Mouse (Mus musculus) spleen, embryonic (tissue): ENCODE measurements around the gene Emp3.

Source experiments
- CTCF ChIA-PET: fragments of 350-600 bp; sonication (Branson Sonifier 250); formaldehyde crosslinking; loops from one replicate; lab custom pipeline; 2022; lab: Charles Lee

The Emp3 gene

GRCm38 (mm10) chr7:45921242-45921621 lies at the start of gene Emp3:
Emp3 (minus strand) TSS chr7:45921404.
- CTCF ChIA-PET = interaction anchor here (0.7 to 1.1 kb wide), 2 partner anchors 43 to 49 kb away, joined by 3 to 4 read pairs; partner anchors contain the start of genes Grin2d and Kdelr1

- CTCF ChIA-PET = no interaction called here
Observed at GRCm38 (mm10) chr7:45956611-45957010, 35.4 kb upstream of the Emp3 start.

DNA sequence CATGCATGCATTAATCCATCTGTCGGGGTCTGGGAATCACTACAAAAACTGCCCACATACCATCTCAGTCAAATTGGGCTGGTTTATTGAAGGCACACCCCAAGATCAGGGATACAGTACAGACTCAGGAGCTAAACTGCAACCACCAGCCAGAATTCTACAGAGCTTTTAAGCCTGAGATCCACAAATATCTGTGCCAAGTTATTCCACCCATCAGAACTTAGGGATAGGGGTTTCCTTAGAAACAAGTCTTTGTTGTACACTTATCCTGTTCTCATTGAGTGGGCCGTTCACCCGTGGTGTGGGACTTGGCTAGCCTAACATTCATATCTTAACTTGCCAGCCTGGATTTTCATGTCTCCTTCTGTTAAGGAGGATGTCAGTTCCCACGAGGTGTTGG lies 27.9 kb upstream of the Emp3 start:
- CTCF ChIA-PET = no interaction called here

DNA sequence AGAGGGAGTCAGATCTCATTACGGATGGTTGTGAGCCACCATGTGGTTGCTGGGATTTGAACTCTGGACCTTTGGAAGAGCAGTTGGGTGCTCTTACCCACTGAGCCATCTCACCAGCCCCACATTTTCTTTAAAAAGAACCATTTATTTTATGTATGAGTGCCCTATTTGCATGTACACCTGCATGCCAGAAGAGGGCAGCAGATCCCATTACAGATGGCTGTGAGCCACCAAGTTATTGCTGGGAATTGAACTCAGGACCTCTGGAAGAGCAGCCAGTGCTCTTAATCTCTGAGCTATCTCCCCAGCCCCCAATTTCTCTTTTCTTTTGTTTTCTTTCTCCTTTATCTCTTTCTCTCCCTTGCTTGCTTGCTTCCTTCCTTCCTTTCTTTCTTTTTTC lies 22.1 kb upstream of the Emp3 start:
- CTCF ChIA-PET = interaction anchor here (0.6 to 0.7 kb wide), 2 partner anchors 387 to 638 kb away, joined by 4 to 6 read pairs; no protein-coding TSS in a partner anchor

DNA sequence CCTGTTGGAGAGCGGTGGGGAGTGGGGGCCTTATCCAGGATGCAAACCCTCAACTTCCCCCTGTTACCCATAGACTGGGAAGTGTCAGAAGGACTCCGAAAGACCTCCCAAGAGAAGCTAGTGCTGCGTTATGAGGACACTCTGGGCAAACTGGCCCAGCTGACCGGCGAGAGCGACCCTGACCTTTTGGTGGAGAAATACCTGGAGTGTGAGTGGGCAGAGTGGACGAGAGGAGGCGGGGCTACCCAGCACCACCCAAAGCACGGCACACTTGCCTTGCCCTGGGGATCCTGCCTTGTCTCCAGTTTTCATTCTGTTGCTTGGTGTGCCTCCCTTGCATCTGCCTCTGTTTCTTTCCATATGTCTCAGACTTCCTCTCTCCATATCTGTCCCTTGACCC lies 20.8 kb upstream of the Emp3 start:
- CTCF ChIA-PET = interaction anchor here (0.5 kb wide), 1 partner anchor 1458 kb away, joined by 15 read pairs; no protein-coding TSS in a partner anchor

GRCm38 (mm10) chr7:45939836-45940235 lies 18.6 kb upstream of the Emp3 start:
- CTCF ChIA-PET = interaction anchor here (0.6 kb wide), 1 partner anchor 80 kb away, joined by 3 read pairs; no protein-coding TSS in a partner anchor

DNA sequence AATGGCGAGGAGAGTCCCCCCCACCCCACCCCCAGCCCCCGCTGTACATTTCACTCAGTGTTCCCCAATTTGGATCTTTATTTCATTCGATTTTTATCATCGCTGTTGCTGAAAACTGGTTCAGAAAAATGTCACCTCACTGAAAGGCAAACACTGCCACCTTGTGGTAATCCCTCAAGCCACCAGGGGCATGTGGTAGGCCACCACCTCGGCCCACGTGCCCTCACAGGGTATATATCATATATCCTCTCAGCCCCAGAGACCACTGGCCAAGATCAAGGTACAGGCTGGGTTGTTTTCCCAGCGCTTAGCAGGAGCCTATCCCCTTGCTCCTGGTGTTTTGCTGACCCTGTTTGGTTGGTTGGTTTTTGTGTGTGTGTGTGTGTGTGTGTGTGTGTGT lies 13.9 kb upstream of the Emp3 start:
- CTCF ChIA-PET = interaction anchor here (0.6 to 1.5 kb wide), 3 partner anchors 182 to 210 kb away, joined by 4 to 6 read pairs (median 4); partner anchors contain the start of gene Spaca4

DNA sequence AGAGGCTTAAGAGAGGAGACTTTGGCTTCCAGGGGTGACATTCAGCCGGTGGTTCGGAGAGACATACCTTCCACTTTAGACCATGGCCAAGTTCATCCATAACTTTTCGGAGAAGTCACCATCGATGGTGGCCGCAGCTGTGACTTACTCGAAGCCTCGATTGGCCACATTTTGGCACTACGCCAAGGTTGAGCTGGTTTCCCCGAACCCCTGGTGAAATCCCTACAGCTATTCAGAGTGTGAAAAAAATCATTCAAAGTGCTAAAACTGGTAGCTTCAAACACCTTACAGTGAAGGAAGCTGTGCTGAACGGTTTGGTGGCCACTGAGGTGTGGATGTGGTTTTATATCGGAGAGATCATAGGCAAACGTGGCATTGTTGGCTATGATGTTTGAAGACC lies 12.6 kb upstream of the Emp3 start:
- CTCF ChIA-PET = interaction anchor here (0.5 to 1.7 kb wide), 3 partner anchors 15 to 181 kb away, joined by 4 to 6 read pairs (median 5); partner anchors contain the start of gene Kdelr1

DNA sequence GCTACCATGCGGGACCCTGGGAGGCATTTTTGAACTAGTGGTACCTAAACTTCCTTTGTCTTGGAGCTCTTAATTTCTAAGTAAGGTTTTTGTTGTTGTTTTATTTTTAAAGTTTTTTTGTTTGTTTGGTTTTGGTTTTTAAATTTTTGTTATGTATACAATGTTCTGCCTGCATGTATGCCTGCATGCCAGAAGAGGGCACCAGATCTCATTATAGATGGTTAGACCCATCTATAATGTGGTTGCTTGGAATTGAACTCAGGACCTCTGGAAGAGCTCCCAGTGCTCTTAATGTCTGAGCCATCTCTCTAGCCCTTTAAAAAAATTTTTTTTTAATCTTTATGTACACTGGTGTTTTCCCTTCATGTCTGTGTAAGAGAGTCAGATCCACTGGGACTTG lies 8.5 kb upstream of the Emp3 start:
- CTCF ChIA-PET = interaction anchor here (1.0 to 1.6 kb wide), 2 partner anchors 55 to 57 kb away, joined by 3 to 4 read pairs; partner anchors contain the start of gene Kdelr1

DNA sequence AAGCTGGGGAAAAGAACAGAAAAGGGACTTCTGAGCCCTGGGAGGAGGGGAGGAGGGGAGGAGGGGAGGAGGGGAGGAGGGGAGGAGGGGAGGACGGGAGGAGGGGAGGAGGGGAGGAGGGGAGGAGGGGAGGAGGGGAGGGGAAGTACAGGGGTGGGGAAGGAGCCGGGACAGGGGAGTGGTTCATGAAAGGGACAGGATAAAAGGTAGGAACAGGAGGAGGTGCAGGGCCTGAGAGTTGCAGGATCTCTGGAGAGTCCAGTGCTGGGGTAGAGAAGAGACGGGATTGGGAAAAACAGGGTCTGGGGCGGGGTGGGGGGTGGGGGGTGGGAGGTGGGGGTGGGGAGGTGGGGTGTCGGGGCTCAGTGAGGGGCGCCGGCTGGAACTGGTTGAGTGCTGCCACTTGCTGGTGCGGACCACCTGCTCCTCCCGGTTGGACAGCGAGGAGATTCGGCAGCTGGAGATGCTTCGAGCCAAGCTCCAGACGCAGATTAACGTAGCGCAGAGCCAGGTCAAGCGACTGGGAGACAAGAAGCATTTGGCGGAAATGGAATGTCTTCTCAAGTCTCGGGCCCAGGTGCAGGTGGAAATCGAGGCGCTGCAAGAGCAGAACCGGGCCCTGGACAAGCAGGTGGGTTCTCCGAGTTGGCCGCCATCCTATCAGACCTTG lies 7.6 kb upstream of the Emp3 start:
- CTCF ChIA-PET = interaction anchor here (1.6 kb wide), 1 partner anchor 54 kb away, joined by 4 read pairs; no protein-coding TSS in a partner anchor

GRCm38 (mm10) chr7:45924429-45924816 lies 3.2 kb upstream of the Emp3 start:
- CTCF ChIA-PET = interaction anchor here (0.6 kb wide), 1 partner anchor 32 kb away, joined by 7 read pairs; no protein-coding TSS in a partner anchor

- CTCF ChIA-PET = no interaction called here
Observed at GRCm38 (mm10) chr7:45923762-45924428, 2.7 kb upstream of the Emp3 start, which contains the start of gene Ccdc114. Ccdc114 (plus strand) TSS chr7:45924072.

DNA sequence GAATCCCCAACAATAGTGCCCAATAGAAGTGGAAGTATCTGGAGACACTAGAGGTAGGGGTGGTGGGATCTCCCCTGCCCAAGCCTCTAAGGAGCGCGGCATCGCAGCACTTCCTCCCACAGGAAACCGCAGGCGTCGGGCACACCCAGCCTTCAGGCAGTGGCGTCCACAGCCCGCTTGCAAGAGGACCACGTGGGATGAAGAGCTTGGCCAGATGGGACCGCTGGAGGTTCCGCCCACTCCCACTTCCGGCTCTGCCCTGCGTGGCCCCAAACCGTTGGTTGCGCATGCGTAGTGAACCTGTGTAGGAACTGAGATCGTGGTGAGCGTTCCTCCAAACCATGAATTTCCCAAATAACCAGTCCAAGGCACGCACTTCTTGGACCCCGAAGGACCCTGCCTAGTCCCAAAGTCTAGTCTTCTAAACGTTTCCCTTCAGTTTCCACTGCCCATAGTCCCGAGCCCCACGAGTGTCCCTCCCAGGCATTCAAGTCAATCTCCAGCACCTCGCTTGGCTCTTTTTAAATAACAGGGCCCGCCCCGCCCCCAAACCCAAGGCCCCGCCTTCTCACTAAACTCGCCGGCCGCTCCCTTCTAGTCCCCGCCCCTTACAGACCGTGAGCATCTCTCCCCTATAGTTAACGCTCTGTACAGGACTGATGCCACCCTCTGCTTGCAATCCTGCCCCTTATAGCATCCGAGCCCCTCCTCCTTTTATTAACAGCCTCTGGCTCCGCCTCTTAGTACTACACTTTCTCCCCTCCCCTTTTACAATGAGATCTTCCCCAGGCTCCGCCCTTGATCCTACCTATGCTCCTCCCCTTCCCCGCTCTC lies 1.9 kb upstream of the Emp3 start:
- CTCF ChIA-PET = interaction anchor here (0.6 kb wide), 1 partner anchor 123 kb away, joined by 3 read pairs; no protein-coding TSS in a partner anchor

DNA sequence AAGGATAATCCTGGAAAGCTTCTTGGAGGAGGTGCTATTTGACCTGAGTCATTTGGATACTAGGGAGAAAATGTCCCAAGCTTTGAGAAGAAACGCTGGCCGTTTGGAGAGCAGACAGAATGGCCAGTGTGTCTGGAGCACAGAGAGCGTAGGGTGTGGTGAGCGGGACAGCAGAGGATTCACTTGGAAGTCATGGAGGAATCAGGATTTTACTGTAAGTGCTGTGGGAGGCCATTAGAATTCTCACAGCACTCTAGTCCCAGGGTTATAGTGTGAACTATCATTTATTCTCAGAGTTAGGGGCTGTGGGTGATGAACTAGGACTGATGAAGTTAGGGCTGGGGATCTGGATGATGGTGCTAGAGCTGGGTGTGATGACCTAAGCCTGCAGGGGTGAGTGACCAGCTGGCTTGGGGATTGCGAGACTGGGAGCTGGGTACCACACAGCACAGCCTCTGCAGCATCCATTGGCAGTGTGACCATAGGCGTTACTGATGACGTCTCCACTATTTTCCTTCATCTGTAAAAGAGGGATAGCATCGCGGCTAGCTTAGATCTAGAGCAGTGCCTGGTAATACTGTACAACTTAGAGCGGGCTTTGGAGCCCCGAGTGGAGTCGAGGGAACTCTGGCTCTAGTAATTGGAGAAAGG lies 871 bp upstream of the Emp3 start:
- CTCF ChIA-PET = interaction anchor here (1.1 kb wide), 1 partner anchor 49 kb away, joined by 3 read pairs; the partner anchor contains the start of gene Kdelr1

DNA sequence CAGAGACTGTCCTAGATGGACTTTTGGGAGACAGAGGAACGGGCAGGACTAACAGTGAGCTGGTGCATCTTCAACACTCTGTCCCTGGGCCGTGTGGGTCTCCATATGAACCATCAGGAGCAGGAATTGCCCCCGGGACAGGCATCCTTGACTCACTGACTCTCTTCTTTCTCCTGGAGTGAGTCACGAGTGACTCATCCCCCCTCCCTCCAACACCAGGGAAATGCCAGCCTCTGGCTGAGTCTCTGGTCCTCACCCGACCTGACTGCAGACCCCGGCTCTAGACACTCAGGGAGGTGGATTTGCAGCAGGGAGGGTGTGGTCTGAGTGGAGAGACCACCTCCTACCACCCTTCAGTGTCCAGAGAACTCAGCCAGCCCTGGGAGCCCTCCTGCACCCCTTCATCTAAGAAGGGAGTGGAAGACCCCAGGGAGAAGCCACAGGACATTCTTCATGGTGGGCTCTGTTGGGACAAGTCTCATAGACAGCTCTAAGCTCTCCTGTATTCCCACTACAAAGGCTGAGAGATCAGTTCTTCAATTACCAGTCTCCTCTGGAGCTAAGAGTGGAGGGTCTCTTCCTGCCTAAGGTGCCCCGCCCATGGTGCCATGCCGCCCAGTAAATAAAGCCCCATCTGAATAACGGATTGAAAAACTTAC lies 492 bp downstream of the Emp3 start:
- CTCF ChIA-PET = interaction anchor here (0.7 to 1.2 kb wide), 3 partner anchors 42 to 52 kb away, joined by 3 to 4 read pairs (median 3); partner anchors contain the start of genes Grin2d and Kdelr1

DNA sequence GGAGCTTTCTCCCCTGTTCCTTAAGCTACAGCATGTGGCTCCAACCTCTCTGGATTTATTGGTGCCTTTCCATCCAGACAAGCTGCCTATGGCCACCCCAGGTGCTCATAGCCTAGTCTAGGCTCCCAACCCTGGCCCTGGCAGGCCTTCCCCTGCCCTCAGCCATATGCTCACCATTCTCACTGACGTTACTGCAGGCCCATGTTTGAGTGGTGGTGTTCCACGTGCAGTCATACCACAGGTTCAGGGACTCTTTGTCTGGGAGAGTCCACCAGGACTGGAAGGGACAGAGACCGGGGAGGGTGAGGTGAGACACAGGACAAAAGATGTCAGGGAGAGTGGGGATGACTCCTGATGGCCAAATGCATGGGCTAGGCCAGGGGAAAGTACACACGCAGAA lies 1.4 kb downstream of the Emp3 start:
- CTCF ChIA-PET = interaction anchor here (1.2 kb wide), 1 partner anchor 51 kb away, joined by 3 read pairs; no protein-coding TSS in a partner anchor

GRCm38 (mm10) chr7:45919083-45919671 lies 2.0 kb downstream of the Emp3 start:
- CTCF ChIA-PET = interaction anchor here (0.6 to 1.2 kb wide), 4 partner anchors 13 to 204 kb away, joined by 3 to 5 read pairs (median 3); no protein-coding TSS in a partner anchor

DNA sequence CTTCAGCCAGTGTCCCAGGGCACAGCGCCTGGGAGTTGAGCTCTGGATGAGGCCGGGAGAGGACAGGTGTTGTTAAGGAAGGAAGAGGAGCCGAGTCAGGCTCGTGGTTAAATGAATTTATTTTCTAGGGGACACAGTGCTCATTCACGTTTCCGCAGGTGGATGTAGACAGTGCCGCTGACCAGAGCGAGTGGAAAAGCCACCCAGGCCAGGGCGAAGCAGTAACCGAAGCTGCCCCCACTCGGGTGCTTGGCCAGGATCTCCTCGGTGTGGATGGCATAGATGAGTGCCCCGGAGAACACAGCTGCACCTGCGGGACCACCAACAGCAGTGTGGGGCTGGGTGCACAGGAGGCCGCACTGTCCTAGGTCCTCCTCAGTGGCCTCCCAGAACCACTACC lies 3.3 kb downstream of the Emp3 start:
- CTCF ChIA-PET = interaction anchor here (1.0 kb wide), 1 partner anchor 8 kb away, joined by 3 read pairs; no protein-coding TSS in a partner anchor

DNA sequence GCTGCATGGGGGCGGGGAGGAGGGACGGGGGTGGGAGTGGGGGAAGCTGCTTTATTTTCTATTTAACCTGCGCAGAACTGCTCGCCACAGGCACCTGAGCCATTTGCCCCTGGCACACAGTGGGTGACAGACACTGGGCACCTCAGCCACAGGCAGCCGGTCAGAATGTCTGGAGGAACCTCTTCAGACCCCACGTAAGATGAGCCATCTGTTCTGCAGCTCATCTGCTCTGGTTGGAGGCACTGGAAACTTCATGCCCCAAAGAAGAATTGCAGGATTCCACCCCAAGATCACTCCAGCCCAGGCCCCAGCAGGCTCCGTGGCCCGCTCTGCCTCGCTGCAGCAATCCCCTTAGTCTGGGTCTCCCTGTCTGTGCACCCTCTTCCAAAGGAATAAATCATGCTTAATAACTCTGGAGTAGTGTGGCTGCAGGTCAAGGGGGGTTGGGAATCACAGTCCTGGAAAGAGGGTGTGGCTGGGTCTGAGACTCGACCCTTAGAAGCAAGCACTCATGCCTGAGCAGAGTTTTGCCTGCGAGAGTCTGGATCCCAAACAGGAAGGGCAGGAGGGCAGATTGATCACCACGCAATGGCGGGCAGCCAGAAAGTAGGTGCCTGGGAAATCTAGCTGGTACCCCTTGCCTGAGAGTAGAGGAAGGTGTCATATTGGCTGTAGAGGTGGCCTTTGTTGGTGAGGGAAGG lies 4.0 kb downstream of the Emp3 start:
- CTCF ChIA-PET = interaction anchor here (0.5 to 1.0 kb wide), 2 partner anchors 8 to 48 kb away, joined by 3 read pairs; no protein-coding TSS in a partner anchor
